Mouse (Mus musculus) liver, adult 2 months (tissue): ENCODE results near the gene Hprt. TPM values are rescaled to one million over a fixed set of nuclear protein-coding genes. Genes with fewer than 3 reads are reported as not detected.

Experiments used
- DNase-seq: peaks from one replicate; pipeline ENCODE4 v3.0.0-alpha.2; 2011; ENCODE audit warnings: low read depth, low spot score; ENCODE audit errors: extremely low read depth
- H3K27ac ChIP-seq: fragments of 200-500 bp; replicated peaks from 2 replicates; pipeline ENCODE4 v1.5.1; 2012; ENCODE audit warnings: low read depth, mild to moderate bottlenecking, control low read depth, inconsistent platforms, low read length; ENCODE audit not compliant: insufficient read depth
- H3K27me3 ChIP-seq: fragments of 200-500 bp; 2 replicates; pipeline ENCODE4 v1.6.1; 2012; ENCODE audit warnings: mild to moderate bottlenecking, moderate library complexity, low read length, inconsistent platforms; ENCODE audit not compliant: control insufficient read depth, insufficient read depth
- H3K36me3 ChIP-seq: fragments of 200-500 bp; 2 replicates; pipeline ENCODE4 v1.6.1; 2012; ENCODE audit warnings: low read length, inconsistent platforms; ENCODE audit not compliant: control insufficient read depth, insufficient read depth
- H3K4me1 ChIP-seq: fragments of 200-500 bp; 2 replicates; pipeline ENCODE4 v1.6.1; 2011; ENCODE audit warnings: low read length; ENCODE audit not compliant: control insufficient read depth, insufficient read depth
- H3K4me3 ChIP-seq: fragments of 200-500 bp; 2 replicates; pipeline ENCODE4 v1.5.1; 2011; ENCODE audit warnings: low read depth, mild to moderate bottlenecking, control low read depth, low read length, moderate library complexity; ENCODE audit not compliant: insufficient read depth
- H3K79me2 ChIP-seq: fragments of 200-500 bp; 2 replicates; pipeline ENCODE4 v1.6.1; 2012; ENCODE audit warnings: inconsistent platforms, mild to moderate bottlenecking, low read length, moderate library complexity; ENCODE audit not compliant: control insufficient read depth, insufficient read depth
- H3K9ac ChIP-seq: fragments of 200-500 bp; 2 replicates; pipeline ENCODE4 v1.6.1; 2012; ENCODE audit warnings: low read depth, mild to moderate bottlenecking, control low read depth, inconsistent platforms, low read length
- CTCF ChIP-seq: fragments of 200-500 bp; IDR thresholded peaks from 2 replicates; pipeline ENCODE4 v1.5.1; 2011; ENCODE audit warnings: low read depth, low read length, control low read depth
- POLR2A ChIP-seq: fragments of 200-500 bp; IDR thresholded peaks from 2 replicates; pipeline ENCODE4 v1.6.1; 2011; ENCODE audit warnings: low read length, control low read depth; ENCODE audit not compliant: insufficient read depth; ENCODE audit errors: extremely low read depth
- WGBS: fragments of 180-500 bp; shearing (Covaris S2); methylation state at CpG from one replicate; pipeline ENCODE4 v1.1.7; 2018; 5-methylcytosine and 5-hydroxymethylcytosine counted together
- polyA plus RNA-seq: library from polyadenylated mRNA; depleted of rRNA; stranded (reverse); fragments of >200 nt; gene quantifications from 2 replicates; pipeline ENCODE4 v1.2.3, GENCODE M21; 2012
- total RNA-seq: library from RNA; depleted of rRNA; stranded (reverse); fragments of >200 nt; gene quantifications from 2 replicates; pipeline ENCODE4 v1.2.3, GENCODE M21; 2014

The Hprt gene
- total and polyA plus RNA-seq, 2 experiments, result 11.9 to 56.2 TPM

DNA sequence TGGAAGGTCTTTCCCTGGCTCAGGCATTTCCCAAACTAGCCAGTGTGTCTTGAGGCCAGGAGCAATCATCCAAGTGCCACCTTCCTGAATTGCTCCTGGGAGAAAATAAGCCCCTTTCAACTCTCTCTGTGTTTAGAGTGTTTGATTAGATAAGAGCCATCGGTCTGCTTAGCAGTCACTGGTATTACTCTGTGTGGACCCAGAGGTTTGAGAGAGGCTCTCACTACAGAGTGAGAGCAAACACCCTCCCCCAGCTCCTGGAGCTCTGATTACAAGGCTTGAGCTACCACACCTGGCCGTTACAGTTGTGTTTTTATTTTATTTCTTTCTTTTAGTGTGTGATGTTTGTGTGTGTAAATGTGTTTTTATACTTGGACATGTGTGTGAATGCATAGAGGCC lies 59.0 kb downstream of the Hprt start:
- Histone ChIP-seq H3K79me2 (no peaks in the 10 kb centered on the region), H3K4me1 (no peaks in the 10 kb centered on the region), H3K27ac (no peak overlapping the region), H3K4me3 (no peak overlapping the region), H3K9ac (no peak overlapping the region), H3K36me3 (no peaks in the 10 kb centered on the region), H3K27me3 (no peaks in the 10 kb centered on the region)
- no peak for TF ChIP-seq POLR2A
- no peak for TF ChIP-seq CTCF
- no peak for DNase-seq
- 42% methylated on average over 2 of the region's 2 CpGs for WGBS

DNA sequence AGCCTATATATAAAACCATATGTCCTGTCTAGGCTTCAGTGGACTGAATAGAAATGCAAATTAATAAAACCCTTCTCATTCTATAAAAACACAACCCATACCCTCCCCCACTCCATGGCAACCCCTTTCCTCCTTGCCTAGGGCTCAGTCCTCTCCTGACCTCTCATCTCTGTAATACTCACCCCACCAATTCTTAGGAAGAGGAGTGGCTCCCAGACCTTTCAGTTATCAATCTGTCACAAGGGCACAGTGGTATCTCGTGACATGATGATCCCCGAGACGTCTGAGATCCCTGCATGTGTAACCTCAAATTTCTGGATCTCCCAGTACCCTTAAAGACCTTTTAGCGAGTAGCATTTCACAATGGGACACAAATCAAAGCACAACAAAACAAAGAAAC lies 61.3 kb downstream of the Hprt start:
- Histone ChIP-seq H3K27me3 (no peaks in the 10 kb centered on the region), H3K9ac (no peak overlapping the region), H3K36me3 (no peaks in the 10 kb centered on the region), H3K4me1 (no peaks in the 10 kb centered on the region), H3K4me3 (no peak overlapping the region), H3K27ac (no peak overlapping the region), H3K79me2 (no peaks in the 10 kb centered on the region)
- DNase-seq, result no peak
- no peak for TF ChIP-seq CTCF
- no peak for TF ChIP-seq POLR2A
- 87% methylated on average over 4 of the region's 4 CpGs for WGBS

DNA sequence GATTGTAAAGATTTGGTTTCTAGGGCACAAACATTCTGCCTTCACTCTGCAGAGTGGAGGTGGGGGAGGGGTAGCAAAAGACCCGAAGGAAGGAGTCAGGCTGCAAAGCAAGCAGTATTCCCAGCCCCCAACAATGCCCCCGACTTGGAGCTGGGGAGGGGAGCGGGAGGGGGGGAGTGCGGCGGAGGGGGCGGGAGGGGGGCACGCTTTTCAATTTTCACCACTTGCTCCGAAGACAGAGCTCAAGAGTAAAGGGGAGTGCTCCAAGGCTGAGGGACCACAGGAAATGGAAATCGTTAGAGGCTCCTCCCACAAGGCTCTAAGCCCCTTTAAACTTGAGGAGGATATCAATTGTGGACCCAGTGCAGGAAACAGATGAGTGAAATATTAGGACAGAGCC lies 62.4 kb downstream of the Hprt start:
- 19% methylated on average over 7 of the region's 9 CpGs for WGBS
- DNase-seq, result no peak
- Histone ChIP-seq H3K27ac (no peak overlapping the region), H3K27me3 (no peaks in the 10 kb centered on the region), H3K4me3 (no peak overlapping the region), H3K9ac (no peak overlapping the region), H3K79me2 (no peaks in the 10 kb centered on the region), H3K4me1 (no peaks in the 10 kb centered on the region), H3K36me3 (no peaks in the 10 kb centered on the region)
- TF ChIP-seq POLR2A (no peak), CTCF (no peak)

DNA sequence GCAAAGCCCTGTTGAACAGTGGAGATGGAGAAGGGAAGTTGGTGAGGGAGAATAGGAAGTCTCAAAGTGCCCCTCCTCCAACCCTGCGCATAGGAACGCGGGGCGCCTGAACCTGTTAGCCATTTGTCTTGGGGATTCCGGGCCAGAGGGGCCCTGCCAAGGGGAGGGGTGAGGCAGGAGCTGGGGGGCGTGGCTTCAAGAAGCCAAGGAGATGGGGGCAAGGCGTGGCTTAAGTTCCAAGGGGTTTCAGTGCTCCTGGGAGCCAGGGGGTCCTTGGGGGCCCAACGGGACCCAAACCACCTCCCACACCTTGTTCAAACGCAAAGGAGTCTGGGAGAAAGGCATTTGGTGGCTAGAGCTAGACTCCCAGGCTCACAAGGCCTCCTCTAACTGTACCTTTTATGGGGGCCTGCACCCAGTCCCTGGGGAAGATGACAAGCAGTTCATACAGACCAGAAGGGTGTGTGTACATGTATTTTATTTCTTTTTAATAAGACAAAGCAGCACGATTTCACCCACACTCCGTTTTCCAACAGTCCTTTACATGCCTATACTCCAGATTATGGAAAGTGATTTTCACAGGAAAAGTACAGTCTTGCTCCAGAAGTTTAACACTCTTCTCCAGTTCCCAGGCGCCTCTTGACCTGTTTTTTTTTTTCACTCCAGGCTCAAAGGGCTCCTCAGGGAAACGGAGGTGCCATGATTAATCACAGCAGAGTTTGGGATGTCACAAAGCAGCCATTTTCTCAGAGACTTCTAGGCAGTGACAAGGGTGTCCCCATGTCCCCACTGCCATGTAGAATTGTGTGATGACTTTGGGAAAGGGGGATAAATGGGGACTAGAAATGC lies 64.9 kb downstream of the Hprt start:
- no peak for TF ChIP-seq CTCF
- TF ChIP-seq POLR2A, result no peak
- no peak overlapping the region for H3K27ac ChIP-seq
- no peak for DNase-seq
- no peak overlapping the region for H3K9ac ChIP-seq
- 0 out of 2 replicates have a peak, but pooled peaks cover 6% of the 10 kb centered on the region for H3K27me3 ChIP-seq
- no peaks in the 10 kb centered on the region for H3K36me3 ChIP-seq
- H3K4me1 ChIP-seq, result no peaks in the 10 kb centered on the region; the same call in 1 of the 2 replicates
- H3K79me2 ChIP-seq, result no peaks in the 10 kb centered on the region
- 37% methylated on average over 12 of the region's 13 CpGs for WGBS
- no peak overlapping the region for H3K4me3 ChIP-seq

DNA sequence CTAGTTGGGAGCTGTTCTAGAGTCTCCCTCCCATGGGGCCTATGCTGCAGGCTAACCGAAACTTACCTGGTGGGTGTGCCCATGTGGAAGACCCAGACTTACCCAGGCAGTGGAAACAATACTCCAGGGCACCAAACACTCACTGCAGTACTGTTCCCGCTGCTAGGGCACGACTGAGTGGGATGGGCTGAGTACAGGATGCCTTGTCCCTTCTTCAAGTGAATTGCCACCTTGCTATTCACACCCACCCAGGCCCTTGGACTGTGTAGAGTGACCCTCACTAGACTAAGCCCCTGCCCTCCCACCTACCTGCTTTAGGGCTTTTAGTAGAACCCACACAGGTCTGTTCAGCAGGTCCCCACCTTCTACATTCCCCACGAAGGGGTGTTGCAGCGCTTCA lies 65.9 kb downstream of the Hprt start:
- no peaks in the 10 kb centered on the region for H3K79me2 ChIP-seq
- 89% methylated on average over 5 of the region's 5 CpGs for WGBS
- DNase-seq, result no peak
- H3K9ac ChIP-seq, result no peak overlapping the region
- no peaks in the 10 kb centered on the region; the same call in 1 of the 2 replicates for H3K4me1 ChIP-seq
- H3K4me3 ChIP-seq, result no peak overlapping the region
- no peaks in the 10 kb centered on the region for H3K36me3 ChIP-seq
- 0 out of 2 replicates have a peak, but pooled peaks cover 6% of the 10 kb centered on the region for H3K27me3 ChIP-seq
- TF ChIP-seq CTCF (no peak), POLR2A (no peak)
- no peak overlapping the region for H3K27ac ChIP-seq

DNA sequence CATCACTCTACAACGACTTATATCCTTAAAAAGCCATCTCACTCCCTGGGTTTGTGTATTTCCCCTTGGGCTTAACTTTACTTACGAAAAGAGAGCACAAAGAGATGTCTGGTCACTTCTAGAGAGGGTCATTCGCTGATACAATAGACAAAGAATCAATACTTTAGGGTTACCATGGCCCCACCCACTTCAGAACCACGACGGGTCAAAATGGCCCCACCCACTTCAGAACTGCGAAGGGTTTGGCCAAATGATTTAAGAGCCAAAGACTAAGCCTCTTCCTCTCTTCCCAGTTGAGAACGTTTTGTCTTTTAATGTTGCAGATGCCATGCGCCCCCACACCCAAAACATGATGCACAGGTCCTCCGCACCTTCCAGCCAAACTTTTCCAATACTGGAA lies 67.8 kb downstream of the Hprt start:
- WGBS, result 17% methylated on average over 9 of the region's 9 CpGs
- no peak for DNase-seq
- no peak overlapping the region for H3K9ac ChIP-seq
- no peaks in the 10 kb centered on the region for H3K79me2 ChIP-seq
- no peak overlapping the region for H3K27ac ChIP-seq
- no peak for TF ChIP-seq CTCF
- no peak for TF ChIP-seq POLR2A
- no peaks in the 10 kb centered on the region for H3K36me3 ChIP-seq
- no peaks in the 10 kb centered on the region; the same call in 1 of the 2 replicates for H3K4me1 ChIP-seq
- 0 out of 2 replicates have a peak, but pooled peaks cover 6% of the 10 kb centered on the region for H3K27me3 ChIP-seq
- no peak overlapping the region for H3K4me3 ChIP-seq
